Mouse (Mus musculus) liver, adult 2 months (tissue): ENCODE data around the gene Purb.

Source experiments
- CTCF ChIP-seq: fragments of 200-500 bp; IDR thresholded peaks from 2 replicates; pipeline ENCODE4 v1.5.1; 2011; ENCODE audit warnings: low read depth, low read length, control low read depth
- POLR2A ChIP-seq: fragments of 200-500 bp; IDR thresholded peaks from 2 replicates; pipeline ENCODE4 v1.6.1; 2011; ENCODE audit warnings: low read length, control low read depth; ENCODE audit not compliant: insufficient read depth; ENCODE audit errors: extremely low read depth

DNA sequence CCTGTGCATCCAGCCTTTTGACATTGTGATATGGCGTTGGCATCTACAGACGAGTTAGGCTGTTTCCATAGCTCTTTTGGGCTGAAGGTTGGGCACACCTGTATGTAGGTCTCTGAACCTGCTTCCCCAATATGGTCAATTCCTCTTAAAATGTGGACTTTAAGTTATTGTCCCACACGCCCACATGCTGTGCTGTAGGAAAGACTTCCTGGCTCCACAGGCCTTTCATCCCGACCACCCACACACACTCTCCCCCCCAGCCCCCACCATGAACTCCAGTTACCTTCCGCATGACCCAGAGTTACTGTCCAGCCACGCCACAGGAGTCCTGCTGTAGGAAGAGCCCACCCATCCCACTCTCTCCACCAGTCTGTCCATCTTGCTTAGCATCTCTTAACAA lies 11.2 kb upstream of the Purb start:
- TF ChIP-seq CTCF: no peak
- no peak for TF ChIP-seq POLR2A
